Mouse (Mus musculus) CH12.LX (cell line): ENCODE measurements around the gene Tns3. TPM values are rescaled to one million over a fixed set of nuclear protein-coding genes. Genes with fewer than 3 reads are reported as not detected.

Experiments
- DNase-seq: peaks from one replicate; pipeline ENCODE4 v3.0.0-alpha.2; 2013; ENCODE audit errors: extremely low read depth
- H3K27ac ChIP-seq: 2 replicates; pipeline ENCODE4 v1.5.1; 2012; ENCODE audit warnings: low read depth, mild to moderate bottlenecking, control low read depth, moderate library complexity; ENCODE audit not compliant: insufficient read depth
- H3K27me3 ChIP-seq: replicated peaks from 2 replicates; pipeline ENCODE3; 2012; ENCODE audit warnings: inconsistent platforms
- H3K36me3 ChIP-seq, 2 experiments: replicated peaks in 1 of 2; 2 replicates each; pipeline versions ENCODE3 to v1.6.1; 2012; ENCODE audit warnings: inconsistent platforms in 1 of 2, low read length in 1 of 2, mild to moderate bottlenecking in 1 of 2, mixed read lengths in 1 of 2, moderate library complexity in 1 of 2; ENCODE audit not compliant: control insufficient read depth in 1 of 2, insufficient read depth in 1 of 2
- H3K4me1 ChIP-seq, 2 experiments: 2 replicates each; pipeline ENCODE4 v1.6.1; 2012; ENCODE audit warnings: inconsistent platforms in 1 of 2, moderate library complexity in 1 of 2; ENCODE audit not compliant: insufficient read depth in 2 of 2, control insufficient read depth in 1 of 2
- H3K4me2 ChIP-seq: 2 replicates; pipeline ENCODE4 v1.6.1; 2012; ENCODE audit warnings: low read depth, mild to moderate bottlenecking, control low read depth; ENCODE audit not compliant: poor library complexity, insufficient read depth, severe bottlenecking
- H3K4me3 ChIP-seq, 3 experiments: fragments of 150-350 bp in 1 of 3; sonication (generic) in 1 of 3; replicated peaks in 1 of 3; 2 replicates each; pipeline versions ENCODE3 to v1.5.1; 2011 to 2012; ENCODE audit warnings: low read depth in 2 of 3, low read length in 2 of 3, mild to moderate bottlenecking in 2 of 3, moderate library complexity in 2 of 3, control low read depth in 1 of 3, improper control_type of control experiment in 1 of 3, inconsistent platforms in 1 of 3, mixed read lengths in 1 of 3; ENCODE audit not compliant: poor library complexity in 1 of 3
- H3K79me2 ChIP-seq: replicated peaks from 2 replicates; pipeline ENCODE4 v1.6.1; 2012; ENCODE audit warnings: mild to moderate bottlenecking, moderate library complexity; ENCODE audit not compliant: control insufficient read depth, poor library complexity, insufficient read depth, severe bottlenecking; ENCODE audit errors: extremely low read depth
- H3K9ac ChIP-seq: 2 replicates; pipeline ENCODE4 v1.6.1; 2012; ENCODE audit warnings: low read depth, mild to moderate bottlenecking, control low read depth, moderate library complexity; ENCODE audit not compliant: insufficient read depth
- H3K9me3 ChIP-seq: replicated peaks from 2 replicates; pipeline ENCODE3; 2012; ENCODE audit warnings: low read length, inconsistent platforms, mixed read lengths
- BHLHE40 ChIP-seq: IDR thresholded peaks from 2 replicates; pipeline ENCODE4 v1.6.1; 2011; ENCODE audit warnings: mild to moderate bottlenecking, low read depth, low read length, improper control_type of control experiment
- CHD1 ChIP-seq: IDR thresholded peaks from 2 replicates; pipeline ENCODE4 v1.6.1; 2012; ENCODE audit warnings: low read depth, low read length, improper control_type of control experiment, inconsistent platforms
- CTCF ChIP-seq, 2 experiments: IDR thresholded peaks in 1 of 2; conservative IDR thresholded peaks in 1 of 2; 2 replicates each; pipeline ENCODE4 v1.5.1; 2011 to 2012; ENCODE audit warnings: low read depth in 2 of 2, low read length in 2 of 2, improper control_type of control experiment in 1 of 2, inconsistent platforms in 1 of 2, mild to moderate bottlenecking in 1 of 2, moderate library complexity in 1 of 2
- ELF1 ChIP-seq: IDR thresholded peaks from 2 replicates; pipeline ENCODE4 v1.6.1; 2014; ENCODE audit warnings: low read depth, mild to moderate bottlenecking, inconsistent platforms, low read length, improper control_type of control experiment
- EP300 ChIP-seq: IDR thresholded peaks from 2 replicates; pipeline ENCODE4 v1.6.1; 2011; ENCODE audit warnings: low read length, improper control_type of control experiment
- ETS1 ChIP-seq: conservative IDR thresholded peaks from 2 replicates; pipeline ENCODE4 v1.6.1; 2012; ENCODE audit warnings: low read depth, mild to moderate bottlenecking, inconsistent platforms, low read length, improper control_type of control experiment, moderate library complexity
- IRF4 ChIP-seq: IDR thresholded peaks from 2 replicates; pipeline ENCODE4 v1.6.1; 2014; ENCODE audit warnings: low read depth, mild to moderate bottlenecking, inconsistent platforms, low read length, improper control_type of control experiment
- KAT2A ChIP-seq: IDR thresholded peaks from 2 replicates; pipeline ENCODE4 v1.6.1; 2012; ENCODE audit warnings: low read length, improper control_type of control experiment, inconsistent platforms; ENCODE audit not compliant: insufficient replicate concordance
- MAFK ChIP-seq: IDR thresholded peaks from 2 replicates; pipeline ENCODE4 v1.6.1; 2011; ENCODE audit warnings: low read length, improper control_type of control experiment; ENCODE audit not compliant: insufficient replicate concordance
- MXI1 ChIP-seq: IDR thresholded peaks from 2 replicates; pipeline ENCODE4 v1.6.1; 2011; ENCODE audit warnings: mild to moderate bottlenecking, low read depth, low read length, improper control_type of control experiment
- MYC ChIP-seq: IDR thresholded peaks from 2 replicates; pipeline ENCODE4 v1.6.1; 2011; ENCODE audit warnings: low read depth, mild to moderate bottlenecking, improper control_type of control experiment, low read length
- NRF1 ChIP-seq: IDR thresholded peaks from 2 replicates; pipeline ENCODE4 v1.6.1; 2014; ENCODE audit warnings: low read depth, mild to moderate bottlenecking, inconsistent platforms, low read length, improper control_type of control experiment, moderate library complexity
- RAD21 ChIP-seq: IDR thresholded peaks from 2 replicates; pipeline ENCODE4 v1.6.1; 2011; ENCODE audit warnings: low read depth, mild to moderate bottlenecking, low read length, improper control_type of control experiment, moderate library complexity
- SIN3A ChIP-seq: IDR thresholded peaks from 2 replicates; pipeline ENCODE4 v1.6.1; 2012; ENCODE audit warnings: low read length, improper control_type of control experiment, inconsistent platforms
- SMC3 ChIP-seq: IDR thresholded peaks from 2 replicates; pipeline ENCODE4 v1.6.1; 2011; ENCODE audit warnings: low read depth, low read length, improper control_type of control experiment
- TBP ChIP-seq: conservative IDR thresholded peaks from 2 replicates; pipeline ENCODE4 v1.6.1; 2011; ENCODE audit warnings: low read depth, low read length, improper control_type of control experiment
- ZKSCAN1 ChIP-seq: IDR thresholded peaks from 2 replicates; pipeline ENCODE4 v1.6.1; 2012; ENCODE audit warnings: low read depth, inconsistent platforms, low read length, improper control_type of control experiment, borderline replicate concordance
- ZNF384 ChIP-seq: IDR thresholded peaks from 2 replicates; pipeline ENCODE4 v1.6.1; 2012; ENCODE audit warnings: low read depth, low read length, improper control_type of control experiment, inconsistent platforms
- dilution Hi-C: fragments of 300-500 bp; cut with MboI; formaldehyde crosslinking; loops from 2 replicates; pipeline ENCODE4 v1.14.3; 2020; ENCODE audit warnings: low sequenced_read_pairs; ENCODE audit not compliant: extremely low pct_unique_long_range_greater_than_20kb, extremely low pct_ligation_motif_present
- in situ Hi-C: fragments of 300-500 bp; cut with MboI; formaldehyde crosslinking; loops from 3 replicates; pipeline ENCODE4 v1.14.3; 2019; ENCODE audit warnings: low sequenced_read_pairs, low pct_ligation_motif_present, low pct_unique_long_range_greater_than_20kb, mixed read lengths
- polyA plus RNA-seq: library from polyadenylated mRNA; unstranded; fragments of >175 nt; gene quantifications from 2 replicates; pipeline ENCODE4 v1.2.1, GENCODE M21; 2012; ENCODE audit warnings: low read depth; ENCODE audit not compliant: insufficient read length
- total RNA-seq, 2 experiments: library from RNA; depleted of rRNA; stranded (reverse); fragments of 300-350 nt in 1 of 2; fragments of >200 nt in 1 of 2; gene quantifications; 2 replicates each; pipeline ENCODE4 v1.2.3; 2012 to 2014

Tns3 gene
- total and polyA plus RNA-seq, 3 experiments: 0.03 to 1.3 (median 0.33) TPM

- H3K9me3 ChIP-seq: no peaks in the 10 kb centered on the region
- no peaks in the 10 kb centered on the region for H3K27me3 ChIP-seq
Measured at GRCm38 (mm10) chr11:8582101-8582920, 82.0 kb downstream of the Tns3 start.

DNA sequence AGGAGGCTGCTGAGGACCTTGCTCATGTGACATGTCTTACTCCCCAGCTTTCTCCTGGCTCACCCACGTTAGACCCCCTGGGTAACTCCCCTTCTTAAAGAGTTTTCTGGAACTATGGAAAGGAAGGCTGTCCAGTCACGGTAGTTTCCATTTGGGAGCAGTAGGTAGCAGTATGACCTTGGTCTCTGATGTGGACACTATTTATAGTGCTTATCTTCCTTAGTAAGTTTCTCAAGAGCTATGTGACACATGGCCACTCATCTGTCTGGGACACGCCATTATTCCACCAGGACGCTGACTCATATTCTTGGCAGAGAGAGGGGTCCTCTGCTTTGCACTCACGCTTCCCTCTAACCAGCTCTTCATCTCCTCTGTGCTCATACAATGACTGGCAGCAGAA is 84.5 kb downstream of the Tns3 start:
- H3K9ac ChIP-seq: no peak overlapping the region
- H3K27me3 ChIP-seq: no peaks in the 10 kb centered on the region
- H3K4me3 ChIP-seq: no peak overlapping the region
- H3K4me2 ChIP-seq: no peak overlapping the region
- H3K4me1 ChIP-seq: peaks cover 5 to 10% of the 10 kb centered on the region in 2 experiments; a peak in 2 of 4 replicates
- H3K79me2 ChIP-seq: no peaks in the 10 kb centered on the region
- no peaks in the 10 kb centered on the region for H3K36me3 ChIP-seq
- no peak overlapping the region for H3K27ac ChIP-seq
- TF ChIP-seq BHLHE40 (no peak), RAD21 (peak; percentile 8)
- in situ Hi-C loops (no loop called here), dilution Hi-C loops (no loop called here)
- no peak for DNase-seq
- H3K9me3 ChIP-seq: no peaks in the 10 kb centered on the region

More at GRCm38 (mm10) chr11:8582101-8582920, 82.0 kb downstream of the Tns3 start:
- dilution Hi-C loops: no loop called here
- TF ChIP-seq MYC (no peak), ZKSCAN1 (no peak), BHLHE40 (no peak), TBP (no peak), CTCF (conservative IDR thresholded peaks at IDR 0.05 in 1 of 2, IDR thresholded peaks at IDR 0.05 in 1 of 2; ENCODE audit: low read depth in 2 of 2, low read length in 2 of 2) (peak in 1 of 2 experiments; percentile 55; a peak in 2 of 4 replicates), KAT2A (no peak), MAFK (no peak), NRF1 (no peak), RAD21 (peak; percentile 56), ETS1 (no peak), ZNF384 (no peak), CHD1 (no peak), SMC3 (peak; percentile 50; the same call in 1 of the 2 replicates), EP300 (no peak), IRF4 (no peak), SIN3A (no peak), ELF1 (no peak), MXI1 (no peak)
- TF ChIP-seq, all 38 proteins: peak for 3
- no peak overlapping the region for H3K4me3 ChIP-seq
- in situ Hi-C loops: no loop called here
- H3K27ac ChIP-seq: no peak overlapping the region
- H3K36me3 ChIP-seq: no peaks in the 10 kb centered on the region
- no peak overlapping the region for H3K9ac ChIP-seq
- no peaks in the 10 kb centered on the region for H3K4me1 ChIP-seq
- H3K79me2 ChIP-seq: no peaks in the 10 kb centered on the region
- no peak for DNase-seq
- no peak overlapping the region for H3K4me2 ChIP-seq
